Mouse (Mus musculus) MEL (cell line): Measurements from ENCODE around the gene Ttf2. TPM values are rescaled to one million over a fixed set of nuclear protein-coding genes. Genes with fewer than 3 reads are reported as not detected.
A peak's percentile ranks its signal among the peaks of the same experiment; 100 is the strongest.

ENCODE experiments used
- DNase-seq: peaks from one replicate; pipeline ENCODE4 v3.0.0; 2011; ENCODE audit warnings: low read depth, low spot score
- H3K27ac ChIP-seq: 2 replicates; pipeline ENCODE4 v1.5.1; 2012; ENCODE audit warnings: low read depth, mild to moderate bottlenecking, control low read depth, low read length, moderate library complexity; ENCODE audit not compliant: control insufficient read depth
- H3K27me3 ChIP-seq, 2 experiments: fragments of 150-350 bp in 1 of 2; sonication (generic) in 1 of 2; 2 replicates each; pipeline ENCODE4 v1.6.1; 2012; ENCODE audit warnings: low read length in 2 of 2, mild to moderate bottlenecking in 2 of 2, improper control_type of control experiment in 1 of 2, moderate library complexity in 1 of 2; ENCODE audit not compliant: insufficient read depth in 2 of 2, control insufficient read depth in 1 of 2
- H3K36me3 ChIP-seq, 2 experiments: 2 replicates each; pipeline ENCODE4 v1.6.1; 2012 to 2014; ENCODE audit warnings: low read length in 2 of 2, improper control_type of control experiment in 1 of 2, inconsistent platforms in 1 of 2, mild to moderate bottlenecking in 1 of 2; ENCODE audit not compliant: insufficient read depth in 2 of 2, control insufficient read depth in 1 of 2
- H3K4me1 ChIP-seq, 2 experiments: fragments of 150-350 bp in 1 of 2; sonication (generic) in 1 of 2; 2 replicates each; pipeline ENCODE4 v1.6.1; 2012; ENCODE audit warnings: low read length in 2 of 2, improper control_type of control experiment in 1 of 2, mild to moderate bottlenecking in 1 of 2; ENCODE audit not compliant: insufficient read depth in 2 of 2, control insufficient read depth in 1 of 2
- H3K4me3 ChIP-seq, 2 experiments: fragments of 150-350 bp in 1 of 2; sonication (generic) in 1 of 2; 2 replicates each; pipeline ENCODE4 v1.5.1; 2012; ENCODE audit warnings: low read depth in 2 of 2, low read length in 2 of 2, mild to moderate bottlenecking in 2 of 2, moderate library complexity in 2 of 2, control low read depth in 1 of 2, improper control_type of control experiment in 1 of 2; ENCODE audit not compliant: control insufficient read depth in 1 of 2, insufficient read depth in 1 of 2
- H3K79me2 ChIP-seq: 2 replicates; pipeline ENCODE4 v1.6.1; 2012; ENCODE audit warnings: mild to moderate bottlenecking, low read length, moderate library complexity; ENCODE audit not compliant: control insufficient read depth, poor library complexity, insufficient read depth
- H3K9ac ChIP-seq: 2 replicates; pipeline ENCODE4 v1.6.1; 2012; ENCODE audit warnings: low read depth, mild to moderate bottlenecking, control low read depth, low read length, moderate library complexity; ENCODE audit not compliant: control insufficient read depth, poor library complexity, severe bottlenecking
- H3K9me3 ChIP-seq: fragments of 150-350 bp; sonication (generic); replicated peaks from 2 replicates; pipeline ENCODE4 v1.6.1; 2012; ENCODE audit warnings: mild to moderate bottlenecking, low read length, improper control_type of control experiment, moderate library complexity; ENCODE audit not compliant: insufficient read depth
- BHLHE40 ChIP-seq: IDR thresholded peaks from 2 replicates; pipeline ENCODE4 v1.6.1; 2012; ENCODE audit warnings: low read depth, mild to moderate bottlenecking, inconsistent platforms, low read length, improper control_type of control experiment, borderline replicate concordance
- CHD1 ChIP-seq: IDR thresholded peaks from 2 replicates; pipeline ENCODE4 v1.6.1; 2012; ENCODE audit warnings: low read depth, mild to moderate bottlenecking, inconsistent platforms, low read length, improper control_type of control experiment
- CTCF ChIP-seq, 3 experiments: IDR thresholded peaks in 2 of 3; conservative IDR thresholded peaks in 1 of 3; 2 replicates each; pipeline ENCODE4 v1.5.1; 2011 to 2012; ENCODE audit warnings: low read length in 3 of 3, low read depth in 2 of 3, mild to moderate bottlenecking in 2 of 3, improper control_type of control experiment in 1 of 3, inconsistent platforms in 1 of 3, mixed read lengths in 1 of 3, moderate library complexity in 1 of 3; ENCODE audit not compliant: control insufficient read depth in 1 of 3, insufficient read depth in 1 of 3, poor library complexity in 1 of 3, severe bottlenecking in 1 of 3
- E2F4 ChIP-seq: IDR thresholded peaks from 2 replicates; pipeline ENCODE4 v1.6.1; 2011; ENCODE audit warnings: low read depth, low read length, improper control_type of control experiment, borderline replicate concordance
- ELF1 ChIP-seq: IDR thresholded peaks from 2 replicates; pipeline ENCODE4 v1.6.1; 2014; ENCODE audit warnings: low read depth, mild to moderate bottlenecking, inconsistent platforms, low read length, improper control_type of control experiment, moderate library complexity
- EP300 ChIP-seq, 2 experiments: IDR thresholded peaks; 2 replicates each; pipeline ENCODE4 v1.6.1; 2011; ENCODE audit warnings: improper control_type of control experiment in 2 of 2, low read length in 2 of 2, low read depth in 1 of 2, mild to moderate bottlenecking in 1 of 2
- ETS1 ChIP-seq: IDR thresholded peaks from 2 replicates; pipeline ENCODE4 v1.6.1; 2012; ENCODE audit warnings: low read depth, mild to moderate bottlenecking, inconsistent platforms, low read length, improper control_type of control experiment, moderate library complexity
- GABPA ChIP-seq: IDR thresholded peaks from 2 replicates; pipeline ENCODE4 v1.6.1; 2012; ENCODE audit warnings: low read depth, mild to moderate bottlenecking, inconsistent platforms, low read length, improper control_type of control experiment, moderate library complexity
- GATA1 ChIP-seq: IDR thresholded peaks from 2 replicates; pipeline ENCODE4 v1.6.1; 2011; ENCODE audit warnings: low read depth, low read length, improper control_type of control experiment
- HCFC1 ChIP-seq: IDR thresholded peaks from 2 replicates; pipeline ENCODE4 v1.6.1; 2012; ENCODE audit warnings: low read depth, mild to moderate bottlenecking, inconsistent platforms, low read length, improper control_type of control experiment, moderate library complexity
- KAT2A ChIP-seq: conservative IDR thresholded peaks from 2 replicates; pipeline ENCODE4 v1.6.1; 2012; ENCODE audit warnings: low read depth, low read length, improper control_type of control experiment, inconsistent platforms
- MAFK ChIP-seq: IDR thresholded peaks from 2 replicates; pipeline ENCODE4 v1.6.1; 2011; ENCODE audit warnings: low read depth, mild to moderate bottlenecking, low read length, improper control_type of control experiment, borderline replicate concordance
- MAX ChIP-seq: IDR thresholded peaks from 2 replicates; pipeline ENCODE4 v1.6.1; 2011; ENCODE audit warnings: low read length, improper control_type of control experiment
- MAZ ChIP-seq: IDR thresholded peaks from 2 replicates; pipeline ENCODE4 v1.6.1; 2012; ENCODE audit warnings: low read depth, mild to moderate bottlenecking, inconsistent platforms, low read length, improper control_type of control experiment
- MEF2A ChIP-seq: IDR thresholded peaks from 2 replicates; pipeline ENCODE4 v1.6.1; 2014; ENCODE audit warnings: low read depth, mild to moderate bottlenecking, inconsistent platforms, low read length, improper control_type of control experiment; ENCODE audit not compliant: poor library complexity, insufficient replicate concordance, severe bottlenecking; ENCODE audit errors: extremely low read depth
- MXI1 ChIP-seq: IDR thresholded peaks from 2 replicates; pipeline ENCODE4 v1.6.1; 2011; ENCODE audit warnings: mild to moderate bottlenecking, low read depth, low read length, improper control_type of control experiment
- MYC ChIP-seq: IDR thresholded peaks from 2 replicates; pipeline ENCODE4 v1.6.1; 2011; ENCODE audit warnings: low read depth, mild to moderate bottlenecking, low read length, improper control_type of control experiment, moderate library complexity
- NELFE ChIP-seq: IDR thresholded peaks from 2 replicates; pipeline ENCODE4 v1.6.1; 2011; ENCODE audit warnings: low read depth, low read length, improper control_type of control experiment
- NRF1 ChIP-seq: IDR thresholded peaks from 2 replicates; pipeline ENCODE4 v1.6.1; 2014; ENCODE audit warnings: low read depth, mild to moderate bottlenecking, inconsistent platforms, low read length, improper control_type of control experiment, moderate library complexity; ENCODE audit not compliant: poor library complexity, insufficient read depth, severe bottlenecking
- POLR2A ChIP-seq, 2 experiments: IDR thresholded peaks; 2 replicates each; pipeline ENCODE4 v1.6.1; 2011 to 2012; ENCODE audit warnings: low read length in 2 of 2, mild to moderate bottlenecking in 2 of 2, control low read depth in 1 of 2, improper control_type of control experiment in 1 of 2, low read depth in 1 of 2, moderate library complexity in 1 of 2; ENCODE audit not compliant: control insufficient read depth in 1 of 2, insufficient read depth in 1 of 2, poor library complexity in 1 of 2
- POLR2AphosphoS2 ChIP-seq: IDR thresholded peaks from 2 replicates; pipeline ENCODE4 v1.6.1; 2011; ENCODE audit warnings: low read length, improper control_type of control experiment
- RAD21 ChIP-seq: IDR thresholded peaks from 2 replicates; pipeline ENCODE4 v1.6.1; 2011; ENCODE audit warnings: mild to moderate bottlenecking, low read depth, low read length, improper control_type of control experiment
- RCOR1 ChIP-seq: IDR thresholded peaks from 2 replicates; pipeline ENCODE4 v1.6.1; 2012; ENCODE audit warnings: low read depth, mild to moderate bottlenecking, inconsistent platforms, low read length, improper control_type of control experiment
- SIN3A ChIP-seq: IDR thresholded peaks from 2 replicates; pipeline ENCODE4 v1.6.1; 2012; ENCODE audit warnings: low read length, improper control_type of control experiment, inconsistent platforms
- SMC3 ChIP-seq: IDR thresholded peaks from 2 replicates; pipeline ENCODE4 v1.6.1; 2011; ENCODE audit warnings: low read depth, low read length, improper control_type of control experiment
- TAL1 ChIP-seq: IDR thresholded peaks from 2 replicates; pipeline ENCODE4 v1.6.1; 2012; ENCODE audit warnings: mild to moderate bottlenecking, inconsistent platforms, low read length, moderate library complexity, mixed read lengths
- TBP ChIP-seq: IDR thresholded peaks from 2 replicates; pipeline ENCODE4 v1.8.0; 2011; ENCODE audit warnings: low read depth, low read length, improper control_type of control experiment
- TCF12 ChIP-seq: IDR thresholded peaks from 2 replicates; pipeline ENCODE4 v1.6.1; 2014; ENCODE audit warnings: low read depth, mild to moderate bottlenecking, inconsistent platforms, low read length, improper control_type of control experiment, moderate library complexity
- UBTF ChIP-seq: IDR thresholded peaks from 2 replicates; pipeline ENCODE4 v1.6.1; 2012; ENCODE audit warnings: low read depth, mild to moderate bottlenecking, inconsistent platforms, low read length, improper control_type of control experiment, moderate library complexity, borderline replicate concordance; ENCODE audit not compliant: insufficient read depth
- USF1 ChIP-seq: IDR thresholded peaks from 2 replicates; pipeline ENCODE4 v1.6.1; 2014; ENCODE audit warnings: low read depth, mild to moderate bottlenecking, inconsistent platforms, low read length, improper control_type of control experiment, moderate library complexity
- USF2 ChIP-seq, 2 experiments: IDR thresholded peaks; 2 replicates each; pipeline ENCODE4 v1.6.1; 2011 to 2012; ENCODE audit warnings: improper control_type of control experiment in 2 of 2, low read length in 2 of 2, borderline replicate concordance in 1 of 2, inconsistent platforms in 1 of 2, low read depth in 1 of 2, mild to moderate bottlenecking in 1 of 2; ENCODE audit not compliant: insufficient read depth in 1 of 2
- ZC3H11A ChIP-seq: IDR thresholded peaks from 2 replicates; pipeline ENCODE4 v1.6.1; 2012; ENCODE audit warnings: low read depth, mild to moderate bottlenecking, inconsistent platforms, low read length, improper control_type of control experiment
- ZKSCAN1 ChIP-seq: IDR thresholded peaks from 2 replicates; pipeline ENCODE4 v1.6.1; 2012; ENCODE audit warnings: low read depth, mild to moderate bottlenecking, inconsistent platforms, low read length, improper control_type of control experiment, moderate library complexity
- ZMIZ1 ChIP-seq: IDR thresholded peaks from 2 replicates; pipeline ENCODE4 v1.6.1; 2012; ENCODE audit warnings: low read depth, mild to moderate bottlenecking, inconsistent platforms, low read length, improper control_type of control experiment, moderate library complexity
- ZNF384 ChIP-seq: IDR thresholded peaks from 2 replicates; pipeline ENCODE4 v1.6.1; 2012; ENCODE audit warnings: low read depth, mild to moderate bottlenecking, inconsistent platforms, low read length, improper control_type of control experiment
- polyA plus RNA-seq, 2 experiments: library from polyadenylated mRNA; stranded (reverse) in 1 of 2; unstranded in 1 of 2; fragments of >175 nt in 1 of 2; fragments of >200 nt in 1 of 2; gene quantifications; 2 replicates each; pipeline versions ENCODE4 v1.2.1 to v1.2.4; 2012; ENCODE audit warnings: low replicate concordance in 2 of 2, low read depth in 1 of 2; ENCODE audit not compliant: insufficient read length in 2 of 2, insufficient read depth in 1 of 2, missing spikeins in 1 of 2
- total RNA-seq: library from RNA; depleted of rRNA; stranded (reverse); fragments of 300-350 nt; gene quantifications from 2 replicates; pipeline ENCODE4 v1.2.3, GENCODE M21; 2012

Ttf2 gene
- total and polyA plus RNA-seq, 3 experiments, result 27.7 to 34.4 TPM; not detected in 1

DNA sequence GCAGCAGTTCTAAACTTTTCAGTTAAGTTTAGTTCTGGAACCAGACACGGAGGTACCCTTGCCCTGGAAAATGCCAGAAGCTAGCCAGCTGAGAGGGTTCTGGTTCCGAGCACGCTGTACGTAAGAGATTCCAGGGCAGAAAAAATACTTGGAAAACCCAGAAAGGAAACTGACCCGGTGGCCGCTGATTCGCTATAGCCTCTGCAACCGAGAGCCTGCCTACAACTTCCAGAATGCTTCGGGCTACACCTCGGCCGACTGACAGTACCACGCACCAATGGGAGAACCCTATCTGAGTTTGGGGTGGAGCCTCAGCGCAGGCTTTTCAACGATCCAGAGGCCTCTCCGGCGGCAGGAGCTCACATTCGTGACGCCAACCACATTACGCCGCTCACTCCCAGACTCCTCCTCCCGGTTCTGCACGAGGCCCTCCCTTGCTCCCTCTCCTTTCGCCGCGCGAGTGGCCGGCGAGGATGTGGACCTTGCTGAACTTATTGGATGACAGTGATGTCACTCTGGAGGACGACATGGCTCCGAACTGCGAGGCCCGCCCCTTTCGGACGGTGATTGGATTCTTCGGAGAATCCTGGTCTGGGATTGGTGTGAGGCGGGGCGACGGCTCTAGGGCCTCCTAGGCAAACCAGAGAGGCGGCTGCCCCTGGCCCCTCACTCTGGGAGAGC is 47.5 kb downstream of the Ttf2 start, which contains the start of gene Trim45:
TSS of gene Trim45 (plus strand) at position 378 of the 681 bp plus-strand sequence.
- Histone ChIP-seq H3K4me1 (peaks cover 0 to 25% of the 10 kb centered on the region in 2 experiments; a peak in 3 of 4 replicates), H3K9ac (peak within 1 kb of the TSS; percentile 83), H3K27me3 (no peaks in the 10 kb centered on the region), H3K27ac (peak within 1 kb of the TSS; percentile 39), H3K79me2 (no peaks in the 10 kb centered on the region; the same call in 1 of the 2 replicates), H3K4me3 (peak within 1 kb of the TSS; percentile 83 to 98), H3K9me3 (no peaks in the 10 kb centered on the region), H3K36me3 (peaks cover 0 to 3% of the 10 kb centered on the region in 2 experiments; a peak in 2 of 4 replicates)
- DNase-seq, result peak; percentile 99
- no peak for TF ChIP-seq CTCF (IDR thresholded peaks at IDR 0.05 in 2 of 3, conservative IDR thresholded peaks at IDR 0.05 in 1 of 3; ENCODE audit: control insufficient read depth in 1 of 3, insufficient read depth in 1 of 3, low read depth in 2 of 3, low read length in 3 of 3, poor library complexity in 1 of 3, severe bottlenecking in 1 of 3)
- no peak for TF ChIP-seq ETS1
- 0 out of 2 replicates have a peak, but pooled peaks have one; percentile 51 for TF ChIP-seq ZMIZ1
- TF ChIP-seq KAT2A, result peak; percentile 88
- TF ChIP-seq USF1, result peak; percentile 48
- no peak for TF ChIP-seq POLR2AphosphoS2
- TF ChIP-seq ELF1, result peak; percentile 68
- peak; percentile 48 for TF ChIP-seq NELFE
- TF ChIP-seq GABPA, result no peak
- no peak for TF ChIP-seq TCF12
- peak; percentile 36 to 53; a peak in 2 of 4 replicates for TF ChIP-seq POLR2A (IDR thresholded peaks at IDR 0.05; ENCODE audit: control insufficient read depth in 1 of 2, insufficient read depth in 1 of 2, low read depth in 1 of 2, low read length in 2 of 2, poor library complexity in 1 of 2)
- peak; percentile 71; the same call in 1 of the 2 replicates for TF ChIP-seq SIN3A
- peak; percentile 27; the same call in 1 of the 2 replicates for TF ChIP-seq NRF1
- 0 out of 2 replicates have a peak, but pooled peaks have one; percentile 26 for TF ChIP-seq ZNF384
- TF ChIP-seq MAX, result peak; percentile 63
- no peak for TF ChIP-seq USF2 (IDR thresholded peaks at IDR 0.05; ENCODE audit: borderline replicate concordance in 1 of 2, insufficient read depth in 1 of 2, low read depth in 1 of 2, low read length in 2 of 2)
- no peak for TF ChIP-seq MAFK
- TF ChIP-seq UBTF, result no peak
- 0 out of 2 replicates have a peak, but pooled peaks have one; percentile 31 for TF ChIP-seq MAZ
- TF ChIP-seq E2F4, result no peak
- peak; percentile 65; the same call in 1 of the 2 replicates for TF ChIP-seq MYC
- no peak for TF ChIP-seq RAD21
- TF ChIP-seq MEF2A, result no peak
- TF ChIP-seq EP300 (IDR thresholded peaks at IDR 0.05; ENCODE audit: low read depth in 1 of 2, low read length in 2 of 2), result no peak
- no peak for TF ChIP-seq TBP
- TF ChIP-seq TAL1, result no peak
- no peak for TF ChIP-seq BHLHE40
- no peak for TF ChIP-seq CHD1
- 0 out of 2 replicates have a peak, but pooled peaks have one; percentile 56 for TF ChIP-seq MXI1
- no peak; the same call in 1 of the 2 replicates for TF ChIP-seq ZC3H11A
- 0 out of 2 replicates have a peak, but pooled peaks have one; percentile 43 for TF ChIP-seq RCOR1
- no peak for TF ChIP-seq SMC3
- TF ChIP-seq ZKSCAN1, result no peak
- TF ChIP-seq HCFC1, result peak; percentile 96
- TF ChIP-seq GATA1, result no peak
